Mouse (Mus musculus) midbrain, embryonic 15.5 days (tissue): ENCODE measurements around the gene Dnmbp. TPM values are rescaled to one million over a fixed set of nuclear protein-coding genes. Genes with fewer than 3 reads are reported as not detected.
"Not testable (repeated sequence)": the region's sequence is repeated elsewhere in the genome, so short reads cannot be mapped to it uniquely, and the experiment has no call there.

Experiments used
- ATAC-seq: fragments of 200-750 bp; cut with Nextera tagmentation; replicated peaks from 2 replicates; pipeline ENCODE4 v1.8.0; 2017; ENCODE audit warnings: moderate TSS enrichment
- H3K27ac ChIP-seq: fragments of 300-500 bp; sonication (generic); 2 replicates; pipeline ENCODE4 v1.5.1; 2015; ENCODE audit warnings: mild to moderate bottlenecking, inconsistent platforms
- H3K27me3 ChIP-seq: fragments of 300-500 bp; sonication (generic); replicated peaks from 2 replicates; pipeline ENCODE4 v1.6.1; 2015; ENCODE audit warnings: inconsistent platforms
- H3K36me3 ChIP-seq: fragments of 300-500 bp; sonication (generic); replicated peaks from 2 replicates; pipeline ENCODE4 v1.6.1; 2015; ENCODE audit warnings: inconsistent platforms
- H3K4me1 ChIP-seq: fragments of 300-500 bp; sonication (generic); 2 replicates; pipeline ENCODE4 v1.6.1; 2015; ENCODE audit warnings: inconsistent platforms
- H3K4me2 ChIP-seq: fragments of 300-500 bp; sonication (generic); 2 replicates; pipeline ENCODE4 v1.6.1; 2015; ENCODE audit warnings: inconsistent platforms, mild to moderate bottlenecking, moderate library complexity
- H3K4me3 ChIP-seq: fragments of 300-500 bp; sonication (generic); 2 replicates; pipeline ENCODE4 v1.5.1; 2015; ENCODE audit warnings: mild to moderate bottlenecking, inconsistent platforms
- H3K9ac ChIP-seq: fragments of 300-500 bp; sonication (generic); 2 replicates; pipeline ENCODE4 v1.6.1; 2015; ENCODE audit warnings: mild to moderate bottlenecking, inconsistent platforms
- H3K9me3 ChIP-seq: fragments of 300-500 bp; sonication (generic); 2 replicates; pipeline ENCODE4 v1.6.1; 2016; ENCODE audit warnings: inconsistent platforms
- WGBS: fragments of 180-500 bp; shearing (Covaris S2); methylation state at CpG from one replicate; pipeline ENCODE4 v1.1.7; 2015; ENCODE audit warnings: mixed read lengths; 5-methylcytosine and 5-hydroxymethylcytosine counted together
- polyA plus RNA-seq: library from polyadenylated mRNA; unstranded; fragments of >200 nt; fragmentation: Nextera tagmentation; extraction: Ambion mirVana; gene quantifications from 2 replicates; pipeline ENCODE4 v1.2.1, GENCODE M21; 2015

The Dnmbp gene
- polyA plus RNA-seq, 1 experiment from 2014 or later, result 8.1 TPM

- no peak for ATAC-seq
- H3K36me3 ChIP-seq, result no peaks in the 10 kb centered on the region
- H3K4me3 ChIP-seq, result no peak overlapping the region
- no peaks in the 10 kb centered on the region for H3K4me1 ChIP-seq
- no peaks in the 10 kb centered on the region for H3K9me3 ChIP-seq
- H3K27me3 ChIP-seq, result no peaks in the 10 kb centered on the region
- H3K27ac ChIP-seq, result no peak overlapping the region
- WGBS, result 69% methylated on average over 9 of the region's 9 CpGs
- H3K4me2 ChIP-seq, result no peak overlapping the region
- no peak overlapping the region for H3K9ac ChIP-seq
These were observed 22.8 kb upstream of the Dnmbp start for GRCm38 (mm10) chr19:43962795-43963194.

GRCm38 (mm10) chr19:43961185-43961584, 21.2 kb upstream of the Dnmbp start:
- no peak for ATAC-seq
- 91% methylated on average over 2 of the region's 2 CpGs for WGBS
- H3K27me3 ChIP-seq, result no peaks in the 10 kb centered on the region

GRCm38 (mm10) chr19:43960014-43960413, 20.0 kb upstream of the Dnmbp start:
- Histone ChIP-seq H3K36me3 (no peaks in the 10 kb centered on the region), H3K4me2 (no peak overlapping the region), H3K9me3 (no peaks in the 10 kb centered on the region), H3K4me1 (no peaks in the 10 kb centered on the region), H3K27ac (no peak overlapping the region), H3K27me3 (no peaks in the 10 kb centered on the region), H3K4me3 (no peak overlapping the region), H3K9ac (no peak overlapping the region)
- WGBS, result 89% methylated on average over 11 of the region's 11 CpGs
- no peak for ATAC-seq

More at GRCm38 (mm10) chr19:43961185-43961584, 21.2 kb upstream of the Dnmbp start:
- no peaks in the 10 kb centered on the region for H3K36me3 ChIP-seq
- H3K4me2 ChIP-seq, result no peak overlapping the region
- no peak overlapping the region for H3K9ac ChIP-seq
- H3K4me1 ChIP-seq, result no peaks in the 10 kb centered on the region
- no peak overlapping the region for H3K4me3 ChIP-seq
- H3K9me3 ChIP-seq, result no peaks in the 10 kb centered on the region
- no peak overlapping the region for H3K27ac ChIP-seq

- no peak overlapping the region for H3K4me3 ChIP-seq
- 34% methylated on average over 2 of the region's 2 CpGs for WGBS
- H3K9me3 ChIP-seq, result no peaks in the 10 kb centered on the region
- no peak overlapping the region for H3K27ac ChIP-seq
- H3K9ac ChIP-seq, result no peak overlapping the region
- no peaks in the 10 kb centered on the region for H3K36me3 ChIP-seq
- H3K27me3 ChIP-seq, result no peaks in the 10 kb centered on the region
- ATAC-seq, result no peak
- H3K4me2 ChIP-seq, result no peak overlapping the region
- no peaks in the 10 kb centered on the region for H3K4me1 ChIP-seq
These were observed 19.2 kb upstream of the Dnmbp start for GRCm38 (mm10) chr19:43959162-43959561.

- no peak for ATAC-seq
- Histone ChIP-seq H3K27ac (no peak overlapping the region), H3K4me2 (no peak overlapping the region), H3K9me3 (no peaks in the 10 kb centered on the region), H3K9ac (no peak overlapping the region), H3K4me1 (no peaks in the 10 kb centered on the region), H3K36me3 (no peaks in the 10 kb centered on the region), H3K4me3 (no peak overlapping the region), H3K27me3 (no peaks in the 10 kb centered on the region)
- WGBS, result 70% methylated on average over 4 of the region's 4 CpGs
These were observed 17.9 kb upstream of the Dnmbp start for GRCm38 (mm10) chr19:43957881-43958280.

- Histone ChIP-seq H3K27me3 (no peaks in the 10 kb centered on the region), H3K9me3 (no peaks in the 10 kb centered on the region), H3K36me3 (no peaks in the 10 kb centered on the region), H3K4me2 (no peak overlapping the region), H3K4me1 (no peaks in the 10 kb centered on the region), H3K27ac (no peak overlapping the region), H3K4me3 (no peak overlapping the region), H3K9ac (no peak overlapping the region)
- WGBS, result 26% methylated on average over 4 of the region's 4 CpGs
- ATAC-seq, result no peak
These were observed 17.4 kb upstream of the Dnmbp start for GRCm38 (mm10) chr19:43957402-43957801.

- 83% methylated on average over 5 of the region's 5 CpGs for WGBS
- H3K4me1 ChIP-seq, result no peaks in the 10 kb centered on the region
- H3K36me3 ChIP-seq, result no peaks in the 10 kb centered on the region
- H3K9ac ChIP-seq, result no peak overlapping the region
- H3K9me3 ChIP-seq, result no peaks in the 10 kb centered on the region
- H3K4me3 ChIP-seq, result no peak overlapping the region
- H3K4me2 ChIP-seq, result no peak overlapping the region
- no peak overlapping the region for H3K27ac ChIP-seq
- H3K27me3 ChIP-seq, result no peaks in the 10 kb centered on the region
- no peak for ATAC-seq
These were observed 15.3 kb upstream of the Dnmbp start for GRCm38 (mm10) chr19:43955266-43955665.

GRCm38 (mm10) chr19:43954864-43955263, 14.9 kb upstream of the Dnmbp start:
- 74% methylated on average over 4 of the region's 4 CpGs for WGBS
- ATAC-seq, result no peak

GRCm38 (mm10) chr19:43952936-43953335, 12.9 kb upstream of the Dnmbp start:
- H3K9ac ChIP-seq, H3K27me3 ChIP-seq, H3K27ac ChIP-seq, H3K4me1 ChIP-seq, H3K36me3 ChIP-seq, H3K4me3 ChIP-seq, H3K9me3 ChIP-seq, ATAC-seq, H3K4me2 ChIP-seq: not testable (repeated sequence)
- 93% methylated on average over 8 of the region's 8 CpGs for WGBS

More at GRCm38 (mm10) chr19:43954864-43955263, 14.9 kb upstream of the Dnmbp start:
- Histone ChIP-seq H3K9me3 (no peaks in the 10 kb centered on the region), H3K4me1 (no peaks in the 10 kb centered on the region), H3K9ac (no peak overlapping the region), H3K27me3 (no peaks in the 10 kb centered on the region), H3K27ac (no peak overlapping the region), H3K4me2 (no peak overlapping the region), H3K4me3 (no peak overlapping the region), H3K36me3 (no peaks in the 10 kb centered on the region)

- no peaks in the 10 kb centered on the region for H3K36me3 ChIP-seq
- H3K4me2 ChIP-seq, result no peak overlapping the region
- H3K4me3 ChIP-seq, result no peak overlapping the region
- no peaks in the 10 kb centered on the region for H3K4me1 ChIP-seq
- no peaks in the 10 kb centered on the region for H3K9me3 ChIP-seq
- no peak overlapping the region for H3K27ac ChIP-seq
- WGBS, result 7% methylated on average over 12 of the region's 12 CpGs
- ATAC-seq, result no peak
- no peak overlapping the region for H3K9ac ChIP-seq
- no peaks in the 10 kb centered on the region for H3K27me3 ChIP-seq
These were observed 9.3 kb upstream of the Dnmbp start for GRCm38 (mm10) chr19:43949111-43949810.

GRCm38 (mm10) chr19:43944566-43944965, 4.6 kb upstream of the Dnmbp start:
- no peak overlapping the region for H3K4me3 ChIP-seq
- H3K27ac ChIP-seq, result no peak overlapping the region
- no peaks in the 10 kb centered on the region for H3K27me3 ChIP-seq
- no peaks in the 10 kb centered on the region for H3K4me1 ChIP-seq
- H3K9ac ChIP-seq, result no peak overlapping the region
- ATAC-seq, result no peak
- 87% methylated on average over 8 of the region's 8 CpGs for WGBS
- H3K9me3 ChIP-seq, result no peaks in the 10 kb centered on the region
- H3K36me3 ChIP-seq, result no peaks in the 10 kb centered on the region
- H3K4me2 ChIP-seq, result no peak overlapping the region

GRCm38 (mm10) chr19:43943076-43943475, 3.1 kb upstream of the Dnmbp start:
- no peaks in the 10 kb centered on the region for H3K36me3 ChIP-seq
- H3K27ac ChIP-seq, result no peak overlapping the region
- H3K27me3 ChIP-seq, result 0 out of 2 replicates have a peak, but pooled peaks cover 2% of the 10 kb centered on the region
- no peak overlapping the region for H3K9ac ChIP-seq
- H3K4me2 ChIP-seq, result no peak overlapping the region
- H3K4me1 ChIP-seq, result peaks cover 9% of the 10 kb centered on the region
- no peak overlapping the region for H3K4me3 ChIP-seq
- no peaks in the 10 kb centered on the region for H3K9me3 ChIP-seq
- no peak for ATAC-seq
- WGBS, result 81% methylated on average over 16 of the region's 16 CpGs

- Histone ChIP-seq H3K4me3 (peak overlapping the region; percentile 58), H3K27ac (no peak overlapping the region), H3K27me3 (0 out of 2 replicates have a peak, but pooled peaks cover 2% of the 10 kb centered on the region), H3K4me1 (peaks cover 9% of the 10 kb centered on the region), H3K36me3 (no peaks in the 10 kb centered on the region), H3K4me2 (peak overlapping the region; percentile 58), H3K9ac (peak overlapping the region; percentile 54), H3K9me3 (no peaks in the 10 kb centered on the region)
- WGBS, result 29% methylated on average over 16 of the region's 16 CpGs
- 0 out of 2 replicates have a peak, but pooled peaks have one; percentile 11 for ATAC-seq
These were observed 721 bp downstream of the Dnmbp start for GRCm38 (mm10) chr19:43939171-43939768.
